Mouse (Mus musculus): Measurements from ENCODE around the gene Btbd35f4.
"Not testable (repeated sequence)": the region's sequence is repeated elsewhere in the genome, so short reads cannot be mapped to it uniquely, and the experiment has no call there.

The Btbd35f4 gene

GRCm38 (mm10) chrX:4800196-4800595 is at the start of gene Btbd35f4:
TSS of gene Btbd35f4 (plus strand) at chrX:4800496.
- not testable (repeated sequence) for DNase-seq (ENCODE audit: low spot score in 2 of 2)

DNA sequence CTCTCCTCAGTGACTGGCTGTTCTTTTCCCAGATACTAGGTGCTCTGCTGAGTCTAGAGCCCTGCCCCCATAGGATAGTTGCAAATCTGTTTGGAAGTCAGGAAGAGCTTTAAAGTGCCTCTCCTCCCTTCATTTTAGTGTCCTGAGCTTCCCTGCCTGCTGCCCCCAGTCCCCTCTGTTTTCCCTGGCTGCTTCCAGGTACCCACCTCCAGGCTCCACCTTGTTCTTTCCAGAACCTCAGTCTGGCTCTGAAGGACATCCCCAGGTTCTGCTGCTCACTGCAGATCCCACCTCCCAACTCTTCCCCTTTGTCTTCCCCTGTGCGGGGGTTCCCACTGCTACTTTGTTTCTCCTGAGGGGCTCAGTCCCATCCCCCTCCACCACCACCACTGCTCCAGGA is 39.7 kb downstream of the Btbd35f4 start:
- DNase-seq (ENCODE audit: low spot score in 2 of 2) = not testable (repeated sequence)

Data from right cerebral cortex, postnatal 10 days (tissue).